Mouse (Mus musculus): ENCODE measurements around the gene Dram1.

GRCm38 (mm10) chr10:88356114-88356982 lies 22.5 kb downstream of the Dram1 start:
- TF ChIP-seq POLR2A (IDR thresholded peaks at IDR 0.05; ENCODE audit: borderline replicate concordance, insufficient read depth, low read length) (no peak), CTCF (IDR thresholded peaks at IDR 0.05; ENCODE audit: borderline replicate concordance, insufficient read depth, low read depth, low read length) (no peak)

Data from cerebellum, adult 2 months (tissue).